Mouse (Mus musculus): ENCODE data around the gene Calcoco1.

The Calcoco1 gene

GRCm38 (mm10) chr15:102721980-102722475, at the start of gene Calcoco1:
Gene Calcoco1 (minus strand): TSS chr15:102722178.
- peak; percentile 96 for DNase-seq

GRCm38 (mm10) chr15:102770866-102771265, 48.9 kb upstream of the Calcoco1 start:
- no peak for DNase-seq

- no peak for DNase-seq
These were observed 43.2 kb upstream of the Calcoco1 start for GRCm38 (mm10) chr15:102765207-102765606.

GRCm38 (mm10) chr15:102761745-102762378, 39.9 kb upstream of the Calcoco1 start:
- DNase-seq: peak; percentile 62

GRCm38 (mm10) chr15:102757686-102758085, 35.7 kb upstream of the Calcoco1 start:
- DNase-seq: no peak

- no peak for DNase-seq
These were observed 33.1 kb upstream of the Calcoco1 start for GRCm38 (mm10) chr15:102755053-102755452.

GRCm38 (mm10) chr15:102754361-102754760, 32.4 kb upstream of the Calcoco1 start:
- DNase-seq: no peak

GRCm38 (mm10) chr15:102753170-102753569, 31.2 kb upstream of the Calcoco1 start:
- no peak for DNase-seq

GRCm38 (mm10) chr15:102752164-102752563, 30.2 kb upstream of the Calcoco1 start:
- no peak for DNase-seq

GRCm38 (mm10) chr15:102750241-102750640, 28.3 kb upstream of the Calcoco1 start:
- DNase-seq: no peak

GRCm38 (mm10) chr15:102749103-102749502, 27.1 kb upstream of the Calcoco1 start:
- no peak for DNase-seq

GRCm38 (mm10) chr15:102747853-102748252, 25.9 kb upstream of the Calcoco1 start:
- DNase-seq: no peak

- no peak for DNase-seq
These were observed 25.3 kb upstream of the Calcoco1 start for GRCm38 (mm10) chr15:102747286-102747640.

GRCm38 (mm10) chr15:102746488-102747285, 24.7 kb upstream of the Calcoco1 start:
- DNase-seq: peak; percentile 77

- DNase-seq: no peak
These were observed 24.1 kb upstream of the Calcoco1 start for GRCm38 (mm10) chr15:102746126-102746487.

- no peak for DNase-seq
These were observed 23.4 kb upstream of the Calcoco1 start for GRCm38 (mm10) chr15:102745387-102745786.

- DNase-seq: no peak
These were observed 22.9 kb upstream of the Calcoco1 start for GRCm38 (mm10) chr15:102744831-102745230.

GRCm38 (mm10) chr15:102744416-102744815, 22.4 kb upstream of the Calcoco1 start:
- no peak for DNase-seq

- no peak for DNase-seq
These were observed 22.0 kb upstream of the Calcoco1 start for GRCm38 (mm10) chr15:102743996-102744395.

GRCm38 (mm10) chr15:102743196-102743595, 21.2 kb upstream of the Calcoco1 start:
- no peak for DNase-seq

GRCm38 (mm10) chr15:102742589-102742988, 20.6 kb upstream of the Calcoco1 start:
- DNase-seq: peak; percentile 92

GRCm38 (mm10) chr15:102739520-102740297, 17.7 kb upstream of the Calcoco1 start:
- peak; percentile 78 for DNase-seq

- DNase-seq: no peak
These were observed 16.5 kb upstream of the Calcoco1 start for GRCm38 (mm10) chr15:102738434-102738833.

All from right cerebral cortex, adult 18-20 months (tissue).